Mouse (Mus musculus): ENCODE data around the gene Kcns3. TPM values are rescaled to one million over a fixed set of nuclear protein-coding genes. Genes with fewer than 3 reads are reported as not detected.

Gene Kcns3
- not detected for polyA plus RNA-seq (2014; fragmentation: Illumina TruSeq; extraction: RNeasy Lipid Tissue Mini Kit (QIAGEN cat#74804); ENCODE audit: low read depth, low replicate concordance)

DNA sequence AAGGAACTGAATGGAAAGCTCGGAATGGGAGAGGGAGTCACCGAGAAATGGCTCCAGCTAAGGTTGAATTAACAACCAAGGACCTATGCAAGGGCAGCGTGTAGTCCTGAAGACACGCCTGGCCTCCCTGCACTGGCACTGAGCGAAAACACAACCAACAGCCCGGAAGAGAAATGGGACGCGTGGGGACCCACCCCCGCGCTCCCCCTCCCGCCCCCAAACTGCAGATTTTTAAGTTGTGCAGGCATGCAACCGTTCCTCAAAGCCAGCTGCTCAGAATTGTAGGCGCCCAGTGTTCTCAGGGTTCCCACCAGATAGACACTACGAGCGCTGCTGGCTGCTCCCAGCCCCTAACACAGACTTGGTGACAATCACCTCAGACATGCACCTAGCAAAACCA lies at the start of gene Kcns3:
Gene Kcns3 (minus strand): TSS at position 42 of the 400 bp plus-strand sequence.

Other genes with a start within 250 kb of the Kcns3 start
- not detected for gene Msgn1, start 57.9 kb upstream of the Kcns3 start, polyA plus RNA-seq (2014; fragmentation: Illumina TruSeq; extraction: RNeasy Lipid Tissue Mini Kit (QIAGEN cat#74804); ENCODE audit: low read depth, low replicate concordance)
- gene Gen1, start 114.7 kb upstream of the Kcns3 start, polyA plus RNA-seq (2014; fragmentation: Illumina TruSeq; extraction: RNeasy Lipid Tissue Mini Kit (QIAGEN cat#74804); ENCODE audit: low read depth, low replicate concordance), result 0.85 TPM
- 27.0 TPM for gene Smc6, start 114.8 kb upstream of the Kcns3 start, polyA plus RNA-seq (2014; fragmentation: Illumina TruSeq; extraction: RNeasy Lipid Tissue Mini Kit (QIAGEN cat#74804); ENCODE audit: low read depth, low replicate concordance)

Data from liver, adult 10 weeks (tissue).